Mouse (Mus musculus) heart, postnatal 4 days (tissue): ENCODE measurements at regions not wholly inside any gene's neighbourhood (a gene's known extent, or its start where the extent isn't known, plus 50 kb on each side); places are given as distances from the start of the nearest gene placed in this dataset.
"Not testable (repeated sequence)": the region's sequence is repeated elsewhere in the genome, so short reads cannot be mapped to it uniquely, and the experiment has no call there.

Experiments used
- DNase-seq: peaks from one replicate; pipeline ENCODE4 v3.0.0; 2021

GRCm38 (mm10) chr13:52278831-52279230, 252.2 kb downstream of the Diras2 start:
- no peak for DNase-seq

- no peak for DNase-seq
These were observed 251.7 kb downstream of the Diras2 start for GRCm38 (mm10) chr13:52279281-52279969.

GRCm38 (mm10) chr13:52279970-52280348, 251.1 kb downstream of the Diras2 start:
- no peak for DNase-seq

GRCm38 (mm10) chr13:52281271-52281670, 249.8 kb downstream of the Diras2 start:
- DNase-seq: no peak

GRCm38 (mm10) chr13:52282500-52282899, 248.6 kb downstream of the Diras2 start:
- no peak for DNase-seq

GRCm38 (mm10) chr13:52283456-52283855, 247.6 kb downstream of the Diras2 start:
- peak; percentile 49 for DNase-seq

- DNase-seq: peak; percentile 27
These were observed 246.9 kb downstream of the Diras2 start for GRCm38 (mm10) chr13:52284026-52284801.

GRCm38 (mm10) chr13:52288400-52288799, 242.7 kb downstream of the Diras2 start:
- DNase-seq: no peak

GRCm38 (mm10) chr13:52295847-52296246, 235.2 kb downstream of the Diras2 start:
- no peak for DNase-seq

- no peak for DNase-seq
These were observed 234.4 kb downstream of the Diras2 start for GRCm38 (mm10) chr13:52296541-52297276.

- no peak for DNase-seq
These were observed 233.8 kb downstream of the Diras2 start for GRCm38 (mm10) chr13:52297277-52297623.

- DNase-seq: no peak
These were observed 232.7 kb downstream of the Diras2 start for GRCm38 (mm10) chr13:52298362-52298761.

- DNase-seq: not testable (repeated sequence)
These were observed 225.8 kb downstream of the Diras2 start for GRCm38 (mm10) chr13:52305328-52305727.

- DNase-seq: peak; percentile 38
These were observed 224.2 kb downstream of the Diras2 start for GRCm38 (mm10) chr13:52306783-52307440.

- no peak for DNase-seq
These were observed 220.1 kb downstream of the Diras2 start for GRCm38 (mm10) chr13:52310954-52311353.

- no peak for DNase-seq
These were observed 212.8 kb downstream of the Diras2 start for GRCm38 (mm10) chr13:52318276-52318675.

- DNase-seq: peak; percentile 17
These were observed 207.4 kb downstream of the Diras2 start for GRCm38 (mm10) chr13:52323691-52324090.

GRCm38 (mm10) chr13:52324378-52324777, 206.7 kb downstream of the Diras2 start:
- DNase-seq: not testable (repeated sequence)

GRCm38 (mm10) chr13:52325647-52326046, 205.4 kb downstream of the Diras2 start:
- not testable (repeated sequence) for DNase-seq

- DNase-seq: no peak
These were observed 203.3 kb downstream of the Diras2 start for GRCm38 (mm10) chr13:52327734-52328133.

- no peak for DNase-seq
These were observed 202.3 kb downstream of the Diras2 start for GRCm38 (mm10) chr13:52328766-52329165.

- DNase-seq: no peak
These were observed 200.0 kb downstream of the Diras2 start for GRCm38 (mm10) chr13:52331068-52331467.

GRCm38 (mm10) chr13:52334962-52335361, 196.1 kb downstream of the Diras2 start:
- no peak for DNase-seq
